Mouse (Mus musculus): ENCODE data around the gene Sulf2.

- no peak for TF ChIP-seq CTCF (IDR thresholded peaks at IDR 0.05; ENCODE audit: control insufficient read depth, insufficient read depth, insufficient read length)
- no peak for TF ChIP-seq FOSL1 (IDR thresholded peaks at IDR 0.05; ENCODE audit: insufficient read depth, low read length, poor library complexity, severe bottlenecking)
- TF ChIP-seq CEBPB (IDR thresholded peaks at IDR 0.05; ENCODE audit: low read depth) = no peak
- TF ChIP-seq MYOD1 (IDR thresholded peaks at IDR 0.05; ENCODE audit: control insufficient read depth, insufficient read length, low read depth) = no peak
- no peak for TF ChIP-seq MYOG (IDR thresholded peaks at IDR 0.05; ENCODE audit: control insufficient read depth, extremely low read depth, insufficient read length)
- no peak for TF ChIP-seq USF1 (IDR thresholded peaks at IDR 0.05; ENCODE audit: low read depth)
These were observed 39.2 kb downstream of the Sulf2 start for GRCm38 (mm10) chr2:166116278-166116608.

All from C2C12 (cell line).